Mouse (Mus musculus): ENCODE measurements around the gene Efr3b.
"Not testable (repeated sequence)": the region's sequence is repeated elsewhere in the genome, so short reads cannot be mapped to it uniquely, and the experiment has no call there.

The Efr3b gene

GRCm38 (mm10) chr12:3981350-3982131, 57.2 kb downstream of the Efr3b start:
- DNase-seq (ENCODE audit: low read depth), result peak; percentile 98

- DNase-seq (ENCODE audit: low read depth), result no peak
Observed at GRCm38 (mm10) chr12:3980991-3981349, 57.7 kb downstream of the Efr3b start.

- peak; percentile 49 for DNase-seq (ENCODE audit: low read depth)
Observed at GRCm38 (mm10) chr12:3973169-3973568, 65.5 kb downstream of the Efr3b start.

- DNase-seq (ENCODE audit: low read depth), result no peak
Observed at GRCm38 (mm10) chr12:3968380-3968779, 70.3 kb downstream of the Efr3b start.

GRCm38 (mm10) chr12:3967196-3967595, 71.5 kb downstream of the Efr3b start:
- no peak for DNase-seq (ENCODE audit: low read depth)

GRCm38 (mm10) chr12:3960553-3960952, 78.2 kb downstream of the Efr3b start:
- DNase-seq (ENCODE audit: low read depth), result no peak

GRCm38 (mm10) chr12:3959791-3960543, 78.7 kb downstream of the Efr3b start:
- no peak for DNase-seq (ENCODE audit: low read depth)

GRCm38 (mm10) chr12:3956351-3956750, 82.4 kb downstream of the Efr3b start:
- peak; percentile 31 for DNase-seq (ENCODE audit: low read depth)

GRCm38 (mm10) chr12:3955371-3955770, 83.3 kb downstream of the Efr3b start:
- DNase-seq (ENCODE audit: low read depth), result peak; percentile 54

GRCm38 (mm10) chr12:3954651-3955050, 84.1 kb downstream of the Efr3b start, which contains the start of gene Pomc:
Gene Pomc (plus strand): TSS chr12:3954951.
- DNase-seq (ENCODE audit: low read depth), result no peak

- no peak for DNase-seq (ENCODE audit: low read depth)
Observed at GRCm38 (mm10) chr12:3947503-3947902, 91.2 kb downstream of the Efr3b start.

- DNase-seq (ENCODE audit: low read depth), result no peak
Observed at GRCm38 (mm10) chr12:3944454-3945073, 94.2 kb downstream of the Efr3b start.

- no peak for DNase-seq (ENCODE audit: low read depth)
Observed at GRCm38 (mm10) chr12:3942026-3942425, 96.7 kb downstream of the Efr3b start.

- not testable (repeated sequence) for DNase-seq (ENCODE audit: low read depth)
Observed at GRCm38 (mm10) chr12:3930090-3930865, 108.4 kb downstream of the Efr3b start.

- peak; percentile 44 for DNase-seq (ENCODE audit: low read depth)
Observed at GRCm38 (mm10) chr12:3928841-3929240, 109.9 kb downstream of the Efr3b start.

GRCm38 (mm10) chr12:3926127-3926526, 112.6 kb downstream of the Efr3b start:
- peak; percentile 65 for DNase-seq (ENCODE audit: low read depth)

GRCm38 (mm10) chr12:3919423-3919822, 119.3 kb downstream of the Efr3b start:
- DNase-seq (ENCODE audit: low read depth), result no peak

- DNase-seq (ENCODE audit: low read depth), result no peak
Observed at GRCm38 (mm10) chr12:3918577-3918976, 120.1 kb downstream of the Efr3b start.

GRCm38 (mm10) chr12:3917668-3918341, 120.9 kb downstream of the Efr3b start:
- no peak for DNase-seq (ENCODE audit: low read depth)

- DNase-seq (ENCODE audit: low read depth), result no peak
Observed at GRCm38 (mm10) chr12:3915852-3916251, 122.9 kb downstream of the Efr3b start.

Data from 416B (cell line).